Comparison of ENCODE assay signal across 13 mouse cellular contexts in the genomic region with DNA sequence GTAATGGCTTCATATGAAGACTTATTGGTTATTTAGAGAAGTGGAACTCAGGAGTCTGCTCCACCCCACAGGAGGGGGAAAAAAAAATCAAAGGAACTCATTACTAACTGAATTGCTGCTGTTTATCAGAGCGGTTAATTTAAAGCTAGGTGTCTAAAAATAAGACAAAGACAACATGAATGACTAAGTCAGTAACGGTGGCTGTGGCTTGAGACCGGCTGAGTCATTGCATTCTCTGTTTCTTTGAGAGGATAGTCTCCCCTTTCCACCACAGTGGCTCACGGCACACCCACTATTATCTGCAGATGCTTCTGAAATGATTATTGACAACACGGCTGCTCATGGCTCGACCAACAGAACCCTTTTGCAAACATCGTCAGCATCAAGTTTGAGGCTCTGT.
A peak's percentile ranks its signal among the peaks of the same experiment; 100 is the strongest.
DNase-seq lines count a peak whose midpoint lies in the region; ATAC-seq and TF ChIP-seq lines count a peak whose summit lies in the region.
"Had no signal": no experiment of that assay in that cellular context is flagged by ENCODE, and none has a peak within 500 bp of the region (broad histone marks: within the 10 kb centered on the region; RNA-seq: fewer than 3 reads in every experiment).

No protein-coding gene starts in this region.

- peaks cover 8 to 51% of the 10 kb centered on the region in 2 experiments for H3K4me1 ChIP-seq in CH12.LX (ENCODE audit: control insufficient read depth in 1 of 2, insufficient read depth in 2 of 2)
- no peaks in the 10 kb centered on the region for H3K4me1 ChIP-seq in midbrain, embryonic 14.5 days (ENCODE audit: control insufficient read depth, insufficient read depth, low read length)
- H3K4me1 ChIP-seq in intestine, postnatal 0 days (replicated peaks; ENCODE audit: control insufficient read depth, insufficient read depth, low read length): no peaks in the 10 kb centered on the region
- H3K4me1 ChIP-seq: hindbrain, embryonic 15.5 days had no signal

- TF ChIP-seq CTCF in CH12.LX (conservative IDR thresholded peaks at IDR 0.05 in 1 of 2, IDR thresholded peaks at IDR 0.05 in 1 of 2; ENCODE audit: low read depth in 2 of 2, low read length in 2 of 2): no peak
- no peak for TF ChIP-seq CTCF in intestine, postnatal 0 days (IDR thresholded peaks at IDR 0.05; ENCODE audit: low read depth)

- DNase-seq in A20 (ENCODE audit: low read depth, low spot score) (peak; percentile 81), CH12.LX (ENCODE audit: extremely low read depth) (peak; percentile 85)
- peak; percentile 58 for DNase-seq in c-Kit-positive CD71-negative TER-119-negative erythroid progenitor cells, embryonic 14.5 days (ENCODE audit: low read depth)
- DNase-seq in midbrain, embryonic 14.5 days: no peak
- DNase-seq in right cerebral cortex, postnatal 4 days: no peak
- no peak for DNase-seq in right cerebral cortex, adult 2 months (ENCODE audit: low spot score in 2 of 2)
- DNase-seq: kidney, postnatal 10 days; lung, embryonic 14.5 days had no signal

- TF ChIP-seq RAD21 in CH12.LX (IDR thresholded peaks at IDR 0.05; ENCODE audit: low read depth, low read length): no peak

- WGBS in macrophage (ENCODE audit: missing documents): 17% methylated on average over 7 of the region's 7 CpGs
- 75% methylated on average over 7 of the region's 7 CpGs for WGBS in midbrain, embryonic 14.5 days
- WGBS in intestine, postnatal 0 days: 60% methylated on average over 7 of the region's 7 CpGs

- TF ChIP-seq POLR2A in CH12.LX (IDR thresholded peaks at IDR 0.05; ENCODE audit: low read depth, low read length): no peak

- H3K4me2 ChIP-seq in CH12.LX (ENCODE audit: insufficient read depth, low read depth, poor library complexity, severe bottlenecking): peak overlapping the region; percentile 69
- H3K4me2 ChIP-seq in midbrain, embryonic 14.5 days (ENCODE audit: low read length): no peak overlapping the region
- H3K4me2 ChIP-seq in intestine, postnatal 0 days (replicated peaks; ENCODE audit: low read depth): no peak overlapping the region
- H3K4me2 ChIP-seq: heart, embryonic 12.5 days; hindbrain, embryonic 15.5 days; lung, embryonic 14.5 days had no signal

- no peaks in the 10 kb centered on the region; the same call in 1 of the 2 replicates for H3K79me2 ChIP-seq in CH12.LX (replicated peaks; ENCODE audit: control insufficient read depth, extremely low read depth, insufficient read depth, poor library complexity, severe bottlenecking)
- no peaks in the 10 kb centered on the region for H3K79me2 ChIP-seq in macrophage (ENCODE audit: inconsistent target)

- H3K36me3 ChIP-seq in CH12.LX (replicated peaks in 1 of 2; ENCODE audit: control insufficient read depth in 1 of 2, insufficient read depth in 1 of 2, low read length in 1 of 2): no peaks in the 10 kb centered on the region
- no peaks in the 10 kb centered on the region for H3K36me3 ChIP-seq in macrophage (ENCODE audit: inconsistent target)
- H3K36me3 ChIP-seq in midbrain, embryonic 14.5 days (ENCODE audit: control insufficient read depth, insufficient read depth, low read length): no peaks in the 10 kb centered on the region
- no peaks in the 10 kb centered on the region for H3K36me3 ChIP-seq in intestine, postnatal 0 days (ENCODE audit: control insufficient read depth, insufficient read depth)
- H3K36me3 ChIP-seq: heart, embryonic 12.5 days; hindbrain, embryonic 15.5 days had no signal

- no peak for ATAC-seq in midbrain, embryonic 14.5 days (ENCODE audit: low FRiP score, low TSS enrichment)
- no peak for ATAC-seq in intestine, postnatal 0 days
- ATAC-seq: midbrain, embryonic 16.5 days had no signal

- H3K9me3 ChIP-seq in CH12.LX (replicated peaks; ENCODE audit: low read length): no peaks in the 10 kb centered on the region
- H3K9me3 ChIP-seq in midbrain, embryonic 14.5 days (ENCODE audit: control insufficient read depth, low read length): no peaks in the 10 kb centered on the region
- no peaks in the 10 kb centered on the region for H3K9me3 ChIP-seq in intestine, postnatal 0 days (ENCODE audit: control insufficient read depth)
- H3K9me3 ChIP-seq: heart, embryonic 12.5 days; hindbrain, embryonic 15.5 days had no signal

- dilution Hi-C loops in CH12.LX (cut with MboI; ENCODE audit: extremely low pct_ligation_motif_present, extremely low pct_unique_long_range_greater_than_20kb, low sequenced_read_pairs): no loop called here

- H3K9ac ChIP-seq in CH12.LX (ENCODE audit: insufficient read depth, low read depth): peak overlapping the region; percentile 5; the same call in 1 of the 2 replicates
- no peak overlapping the region for H3K9ac ChIP-seq in midbrain, embryonic 14.5 days (replicated peaks; ENCODE audit: low read length)
- no peak overlapping the region for H3K9ac ChIP-seq in intestine, postnatal 0 days (ENCODE audit: low read depth, low read length)
- H3K9ac ChIP-seq: heart, embryonic 12.5 days; hindbrain, embryonic 15.5 days; lung, embryonic 14.5 days had no signal

- peak; percentile 83; the same call in 1 of the 2 replicates for TF ChIP-seq EP300 in CH12.LX (IDR thresholded peaks at IDR 0.05; ENCODE audit: low read length)

- H3K4me3 ChIP-seq in CH12.LX (replicated peaks in 1 of 3; ENCODE audit: low read depth in 2 of 3, low read length in 2 of 3, poor library complexity in 1 of 3): no peak overlapping the region
- H3K4me3 ChIP-seq in macrophage (ENCODE audit: inconsistent target): no peak overlapping the region
- H3K4me3 ChIP-seq in midbrain, embryonic 14.5 days (replicated peaks; ENCODE audit: low read depth, low read length): no peak overlapping the region
- no peak overlapping the region for H3K4me3 ChIP-seq in intestine, postnatal 0 days (ENCODE audit: low read depth, low read length)
- H3K4me3 ChIP-seq: heart, embryonic 12.5 days; hindbrain, embryonic 15.5 days had no signal

- H3K27ac ChIP-seq in CH12.LX (ENCODE audit: insufficient read depth, low read depth): peak overlapping the region; percentile 56; the same call in 1 of the 2 replicates
- H3K27ac ChIP-seq in macrophage: peak overlapping the region; percentile 64
- H3K27ac ChIP-seq in midbrain, embryonic 14.5 days (replicated peaks; ENCODE audit: low read depth, low read length): no peak overlapping the region
- H3K27ac ChIP-seq in intestine, postnatal 0 days (ENCODE audit: low read depth, low read length): no peak overlapping the region
- H3K27ac ChIP-seq: hindbrain, embryonic 15.5 days had no signal

- H3K27me3 ChIP-seq in CH12.LX (replicated peaks): no peaks in the 10 kb centered on the region
- no peaks in the 10 kb centered on the region for H3K27me3 ChIP-seq in midbrain, embryonic 14.5 days (ENCODE audit: control insufficient read depth, insufficient read depth, low read length)
- no peaks in the 10 kb centered on the region for H3K27me3 ChIP-seq in intestine, postnatal 0 days (replicated peaks; ENCODE audit: control insufficient read depth, insufficient read depth, low read length)
- H3K27me3 ChIP-seq: heart, embryonic 12.5 days; hindbrain, embryonic 15.5 days had no signal

- in situ Hi-C loops in CH12.LX (cut with MboI; ENCODE audit: low pct_ligation_motif_present, low pct_unique_long_range_greater_than_20kb, low sequenced_read_pairs): no loop called here

TF ChIP-seq in CH12.LX, 34 proteins besides CTCF, POLR2A, EP300 and RAD21:
- TF ChIP-seq JUND (conservative IDR thresholded peaks at IDR 0.05; ENCODE audit: low read depth, low read length): peak; percentile 84
- TF ChIP-seq ELF1 (IDR thresholded peaks at IDR 0.05; ENCODE audit: low read depth, low read length): peak; percentile 13; the same call in 1 of the 2 replicates
- TF ChIP-seq USF1 (IDR thresholded peaks at IDR 0.05; ENCODE audit: low read depth, low read length): no peak
- TF ChIP-seq IRF4 (IDR thresholded peaks at IDR 0.05; ENCODE audit: low read depth, low read length): peak; percentile 76
- TF ChIP-seq MAFK (IDR thresholded peaks at IDR 0.05; ENCODE audit: insufficient replicate concordance, low read length): peak; percentile 73; the same call in 1 of the 2 replicates
- peak; percentile 76 for TF ChIP-seq JUN (IDR thresholded peaks at IDR 0.05; ENCODE audit: insufficient read depth, low read depth, low read length)
- peak; percentile 78 for TF ChIP-seq ETS1 (conservative IDR thresholded peaks at IDR 0.05; ENCODE audit: low read depth, low read length)
- peak; percentile 80 for TF ChIP-seq ZNF384 (IDR thresholded peaks at IDR 0.05; ENCODE audit: low read depth, low read length)
- 0 out of 2 replicates have a peak, but pooled peaks have one; percentile 55 for TF ChIP-seq MYC (IDR thresholded peaks at IDR 0.05; ENCODE audit: low read depth, low read length)
- no peak for TF ChIP-seq TBP (conservative IDR thresholded peaks at IDR 0.05; ENCODE audit: low read depth, low read length)
- TF ChIP-seq PAX5 (IDR thresholded peaks at IDR 0.05; ENCODE audit: low read length): no peak
- peak; percentile 73 for TF ChIP-seq BHLHE40 (IDR thresholded peaks at IDR 0.05; ENCODE audit: low read depth, low read length)
- TF ChIP-seq E2F4 (IDR thresholded peaks at IDR 0.05; ENCODE audit: insufficient replicate concordance, low read depth, low read length): no peak
- no peak for TF ChIP-seq MAX (IDR thresholded peaks at IDR 0.05; ENCODE audit: low read length)
- peak; percentile 93 for TF ChIP-seq MEF2A (IDR thresholded peaks at IDR 0.05; ENCODE audit: borderline replicate concordance, low read depth, low read length)
- TF ChIP-seq USF2 (conservative IDR thresholded peaks at IDR 0.05; ENCODE audit: low read depth, low read length): no peak
- TF ChIP-seq HCFC1 (IDR thresholded peaks at IDR 0.05; ENCODE audit: low read depth, low read length): no peak

Comparison
In these comparisons a context has a peak if more than half of its experiments do, and no peak if none do; other contexts are left out.
1. DNase-seq: peak in A20 (single experiment), CH12.LX (single experiment) and c-Kit-positive CD71-negative TER-119-negative erythroid progenitor cells, embryonic 14.5 days (single experiment); none in midbrain, embryonic 14.5 days (single experiment), right cerebral cortex, postnatal 4 days (single experiment) and right cerebral cortex, adult 2 months (0 of 2).
2. H3K27ac ChIP-seq: peak in CH12.LX (single experiment) and macrophage (single experiment); none in midbrain, embryonic 14.5 days (single experiment) and intestine, postnatal 0 days (single experiment).